Mouse (Mus musculus) cortical plate, adult 2 months (tissue): ENCODE results near the gene Cyth3.
A peak's percentile ranks its signal among the peaks of the same experiment; 100 is the strongest.

Experiments used
- CTCF ChIP-seq: fragments of 200-500 bp; IDR thresholded peaks from 2 replicates; pipeline ENCODE4 v1.5.1; 2011; ENCODE audit warnings: mild to moderate bottlenecking, control low read depth, low read length; ENCODE audit not compliant: insufficient read depth; ENCODE audit errors: extremely low read depth
- POLR2A ChIP-seq: fragments of 200-500 bp; IDR thresholded peaks from 2 replicates; pipeline ENCODE4 v1.6.1; 2011; ENCODE audit warnings: mild to moderate bottlenecking, low read length, control low read depth; ENCODE audit not compliant: insufficient read depth; ENCODE audit errors: extremely low read depth

GRCm38 (mm10) chr5:143627507-143627906 is 5.3 kb downstream of the Cyth3 start:
- TF ChIP-seq CTCF (peak; percentile 23; the same call in 1 of the 2 replicates), POLR2A (no peak)
